Mouse (Mus musculus) lung, embryonic 16.5 days (tissue): Measurements from ENCODE around the gene Rflna. TPM values are rescaled to one million over a fixed set of nuclear protein-coding genes. Genes with fewer than 3 reads are reported as not detected.

ENCODE experiments used
- ATAC-seq: fragments of 200-750 bp; cut with Nextera tagmentation; 2 replicates; pipeline ENCODE4 v1.8.0; 2017; ENCODE audit warnings: low read depth, mild to moderate bottlenecking, moderate library complexity
- H3K27ac ChIP-seq: fragments of 300-500 bp; sonication (generic); 2 replicates; pipeline ENCODE4 v1.5.1; 2014; ENCODE audit warnings: mild to moderate bottlenecking, control low read depth, low read length
- H3K27me3 ChIP-seq: fragments of 300-500 bp; sonication (generic); 2 replicates; pipeline ENCODE4 v1.6.1; 2014; ENCODE audit warnings: low read depth, low read length, mixed read lengths; ENCODE audit not compliant: control insufficient read depth, insufficient read depth
- H3K36me3 ChIP-seq: fragments of 300-500 bp; sonication (generic); 2 replicates; pipeline ENCODE4 v1.6.1; 2014; ENCODE audit warnings: low read length; ENCODE audit not compliant: control insufficient read depth, insufficient read depth
- H3K4me1 ChIP-seq: fragments of 300-500 bp; sonication (generic); replicated peaks from 2 replicates; pipeline ENCODE4 v1.6.1; 2014; ENCODE audit warnings: low read length, mixed read lengths; ENCODE audit not compliant: control insufficient read depth, insufficient read depth
- H3K4me2 ChIP-seq: fragments of 300-500 bp; sonication (generic); 2 replicates; pipeline ENCODE4 v1.6.1; 2014; ENCODE audit warnings: low read depth, low read length, control low read depth
- H3K4me3 ChIP-seq: fragments of 300-500 bp; sonication (generic); 2 replicates; pipeline ENCODE4 v1.5.1; 2014; ENCODE audit warnings: mild to moderate bottlenecking, low read length, control low read depth
- H3K9ac ChIP-seq: fragments of 300-500 bp; sonication (generic); 2 replicates; pipeline ENCODE4 v1.6.1; 2014; ENCODE audit warnings: low read length, control low read depth
- H3K9me3 ChIP-seq: fragments of 300-500 bp; sonication (generic); 2 replicates; pipeline ENCODE4 v1.6.1; 2016; ENCODE audit warnings: low read length; ENCODE audit not compliant: control insufficient read depth
- WGBS: fragments of 180-500 bp; shearing (Covaris S2); extraction: QIAGEN DNeasy Blood & Tissue Kit; methylation state at CpG from one replicate; pipeline ENCODE4 v1.1.7; 2014; 5-methylcytosine and 5-hydroxymethylcytosine counted together
- polyA plus RNA-seq: library from polyadenylated mRNA; unstranded; fragments of >200 nt; fragmentation: Nextera tagmentation; extraction: Ambion mirVana; gene quantifications from 2 replicates; pipeline ENCODE4 v1.2.1, GENCODE M21; 2015

Rflna gene
- polyA plus RNA-seq, 1 experiment from 2014 or later: 6.7 TPM

DNA sequence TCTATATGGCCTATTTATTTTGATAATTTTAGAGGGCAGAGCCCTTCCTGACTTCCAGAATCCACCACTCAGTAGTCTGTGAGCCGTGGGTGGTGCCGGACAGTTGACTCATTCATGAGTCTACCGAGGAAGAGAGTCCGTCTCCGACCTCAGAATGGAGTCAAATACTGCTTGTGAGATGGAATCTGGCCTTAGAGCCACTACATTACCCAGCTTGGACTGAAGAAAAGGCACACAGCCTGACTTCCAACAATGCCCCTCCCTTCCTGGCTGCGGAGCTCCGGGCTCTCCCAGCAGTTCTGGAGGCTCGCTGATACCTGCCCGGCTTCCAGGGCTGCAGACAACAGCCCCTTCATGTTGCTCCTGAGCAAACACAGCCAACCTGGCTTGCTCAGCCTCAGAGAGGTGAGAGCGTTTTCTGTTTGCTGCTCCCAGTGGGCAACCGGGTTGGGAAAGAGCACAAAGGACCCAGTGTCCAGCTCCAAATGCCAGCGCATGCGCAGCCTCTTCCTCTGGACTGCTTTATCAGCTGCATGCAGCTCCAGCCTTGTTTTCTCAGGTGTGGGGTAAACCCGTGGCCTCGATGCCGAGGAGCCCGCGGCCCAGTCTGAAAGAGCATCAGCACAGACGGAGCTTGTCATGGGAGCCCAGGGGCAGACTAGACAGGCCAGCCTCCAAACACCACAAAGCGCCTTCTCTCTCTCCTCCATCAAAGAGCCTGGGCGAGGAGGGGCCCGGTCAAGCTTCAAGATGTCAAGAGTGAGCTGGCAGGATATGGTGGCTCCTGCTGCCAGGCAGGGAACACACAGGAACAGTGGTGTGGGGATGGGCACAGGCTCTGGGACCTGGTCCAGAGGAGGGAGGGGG, 39.0 kb upstream of the Rflna start:
- H3K4me2 ChIP-seq: peak overlapping the region; percentile 44
- peak; percentile 67 for ATAC-seq
- H3K36me3 ChIP-seq: no peaks in the 10 kb centered on the region; the same call in 1 of the 2 replicates
- peaks cover 42% of the 10 kb centered on the region for H3K4me1 ChIP-seq
- peaks cover 3% of the 10 kb centered on the region for H3K9me3 ChIP-seq
- no peaks in the 10 kb centered on the region for H3K27me3 ChIP-seq
- 22% methylated on average over 22 of the region's 22 CpGs for WGBS
- H3K9ac ChIP-seq: peak overlapping the region; percentile 32
- H3K27ac ChIP-seq: peak overlapping the region; percentile 87
- peak overlapping the region; percentile 22 for H3K4me3 ChIP-seq

DNA sequence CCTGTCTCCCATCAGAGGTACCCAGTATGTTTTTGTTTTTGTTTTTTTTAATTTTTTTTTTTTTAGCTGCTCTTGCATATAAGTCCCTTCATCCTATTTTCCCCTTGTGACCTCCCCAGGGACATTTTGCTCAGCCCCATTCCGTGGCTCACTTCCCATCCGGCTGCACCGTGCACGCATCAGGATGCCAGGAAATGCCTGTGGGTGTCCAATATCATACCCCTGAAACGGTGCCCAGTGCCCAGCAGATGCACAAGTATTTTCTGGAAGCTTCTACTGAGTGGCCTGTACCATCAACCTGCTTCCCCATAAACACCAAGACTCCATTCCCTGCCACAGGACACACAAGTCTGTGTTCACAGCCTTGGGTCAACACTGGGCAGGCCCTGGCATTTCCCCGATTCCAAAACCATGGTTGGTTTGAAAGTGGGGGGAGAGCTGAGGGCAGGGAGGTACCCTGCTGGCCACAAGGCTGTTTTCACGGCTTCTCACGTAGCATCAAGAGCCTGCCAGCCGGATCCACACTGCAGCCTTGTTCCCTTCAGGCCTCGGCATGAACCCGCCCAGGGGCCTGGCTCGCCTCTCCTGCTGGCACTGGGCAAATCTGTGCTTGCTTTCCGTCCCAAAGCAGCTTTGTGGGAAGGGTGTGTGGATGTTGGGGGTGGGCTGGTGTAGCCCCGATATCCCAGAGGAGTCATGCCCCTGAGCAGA, 36.2 kb upstream of the Rflna start:
- Histone ChIP-seq H3K4me2 (no peak overlapping the region), H3K27ac (no peak overlapping the region; the same call in 1 of the 2 replicates)
- WGBS: 67% methylated on average over 14 of the region's 14 CpGs

DNA sequence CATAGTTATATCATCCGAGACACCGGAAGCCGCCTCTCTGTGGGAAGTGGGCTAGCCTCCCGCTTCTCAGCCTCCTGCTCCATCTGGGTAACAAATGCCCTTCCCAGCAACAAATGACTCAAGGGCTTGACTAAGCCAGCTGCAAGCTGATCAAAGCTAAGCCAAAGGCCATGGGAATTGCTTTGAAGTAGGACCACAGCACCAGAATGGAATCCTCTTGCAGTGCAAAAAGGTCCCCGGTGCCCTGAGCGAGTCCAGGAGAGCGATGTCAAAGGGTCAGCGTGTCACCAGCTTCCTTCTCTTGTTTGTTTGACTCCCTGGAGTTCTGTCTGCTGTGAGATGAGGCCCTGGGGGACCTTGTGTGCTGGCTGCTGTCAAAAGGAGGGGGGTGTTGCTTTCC, 33.2 kb upstream of the Rflna start:
- H3K4me2 ChIP-seq: no peak overlapping the region
- H3K36me3 ChIP-seq: no peaks in the 10 kb centered on the region
- no peak for ATAC-seq
- H3K27ac ChIP-seq: no peak overlapping the region
- 0 out of 2 replicates have a peak, but pooled peaks cover 6% of the 10 kb centered on the region for H3K4me1 ChIP-seq
- no peak overlapping the region for H3K4me3 ChIP-seq
- no peaks in the 10 kb centered on the region for H3K9me3 ChIP-seq
- WGBS: 32% methylated on average over 8 of the region's 8 CpGs
- no peak overlapping the region for H3K9ac ChIP-seq
- no peaks in the 10 kb centered on the region for H3K27me3 ChIP-seq

More for the DNA sequence above, 36.2 kb upstream of the Rflna start:
- Histone ChIP-seq H3K27me3 (no peaks in the 10 kb centered on the region), H3K9me3 (no peaks in the 10 kb centered on the region), H3K9ac (0 out of 2 replicates have a peak overlapping the region, but pooled peaks have one; percentile 12), H3K4me1 (peaks cover 25% of the 10 kb centered on the region), H3K4me3 (no peak overlapping the region), H3K36me3 (no peaks in the 10 kb centered on the region)
- ATAC-seq: no peak

DNA sequence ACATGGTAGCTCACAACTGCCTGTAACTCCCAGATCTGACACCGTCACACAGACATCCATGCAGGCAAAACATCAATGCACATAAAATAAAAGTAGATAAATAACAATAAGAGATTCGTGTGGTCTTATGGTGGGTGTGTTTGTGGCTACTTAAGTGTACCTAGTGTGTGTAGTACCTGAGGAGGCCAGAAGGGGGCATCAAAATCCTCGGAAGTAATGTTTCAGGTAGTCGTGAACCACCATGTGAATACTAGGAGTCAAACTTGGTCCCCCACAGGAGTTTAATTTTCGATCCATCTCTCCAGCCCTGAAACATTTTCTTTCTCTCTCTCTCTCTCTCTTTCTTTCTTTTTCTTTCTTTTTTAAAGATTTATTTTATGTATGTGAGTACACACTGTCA, 16.8 kb upstream of the Rflna start:
- Histone ChIP-seq H3K9ac (no peak overlapping the region), H3K36me3 (no peaks in the 10 kb centered on the region), H3K4me1 (peaks cover 6% of the 10 kb centered on the region; the same call in 1 of the 2 replicates), H3K4me3 (no peak overlapping the region), H3K27ac (no peak overlapping the region), H3K9me3 (peaks cover 11% of the 10 kb centered on the region; the same call in 1 of the 2 replicates), H3K4me2 (no peak overlapping the region), H3K27me3 (no peaks in the 10 kb centered on the region)
- WGBS: 85% methylated on average over 5 of the region's 5 CpGs
- no peak for ATAC-seq

DNA sequence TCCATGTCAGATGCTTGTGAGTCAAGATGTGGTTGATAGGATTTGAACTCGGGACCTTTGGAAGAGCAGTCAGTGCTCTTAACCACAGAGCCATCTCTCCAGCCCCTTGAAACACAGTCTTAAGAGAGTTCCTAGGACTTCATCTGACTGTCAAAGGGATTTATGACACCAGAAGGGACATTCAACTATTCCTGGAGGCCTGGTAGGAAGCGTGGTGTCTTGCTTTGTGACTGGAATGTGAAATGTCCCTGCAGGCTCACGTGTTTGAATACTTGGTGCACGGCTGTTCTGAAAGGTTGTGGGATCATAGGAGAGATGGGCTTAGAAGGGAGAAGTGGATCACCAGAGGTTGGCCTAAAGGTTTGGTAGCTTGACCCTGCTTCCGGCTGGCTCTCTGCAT, 16.4 kb upstream of the Rflna start:
- Histone ChIP-seq H3K9ac (no peak overlapping the region), H3K4me1 (peaks cover 6% of the 10 kb centered on the region; the same call in 1 of the 2 replicates), H3K4me2 (no peak overlapping the region), H3K27ac (no peak overlapping the region), H3K27me3 (no peaks in the 10 kb centered on the region), H3K4me3 (no peak overlapping the region), H3K9me3 (peaks cover 11% of the 10 kb centered on the region; the same call in 1 of the 2 replicates), H3K36me3 (no peaks in the 10 kb centered on the region)
- no peak for ATAC-seq
- WGBS: 80% methylated on average over 5 of the region's 5 CpGs

DNA sequence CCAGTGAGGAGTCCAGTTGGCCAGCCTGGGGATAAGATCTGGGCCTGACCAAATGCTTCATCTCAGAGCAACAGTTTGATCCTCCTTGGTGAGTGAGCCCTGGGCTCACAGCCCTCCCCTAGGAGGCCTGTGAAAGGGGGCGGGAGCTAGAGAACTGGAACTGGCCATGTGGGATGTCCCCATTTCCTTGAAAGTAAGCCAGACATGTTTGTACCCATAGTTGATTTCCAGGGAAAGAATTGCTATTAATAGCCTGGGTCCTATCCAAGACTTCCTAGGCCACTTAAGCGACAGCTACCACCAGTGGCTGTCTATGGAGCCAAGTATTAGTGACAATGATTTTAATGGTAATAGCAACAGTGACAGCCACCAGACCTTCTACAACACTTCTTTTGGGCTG, 13.3 kb upstream of the Rflna start:
- Histone ChIP-seq H3K27ac (no peak overlapping the region), H3K36me3 (no peaks in the 10 kb centered on the region), H3K4me1 (peaks cover 17% of the 10 kb centered on the region; the same call in 1 of the 2 replicates), H3K4me2 (no peak overlapping the region), H3K4me3 (no peak overlapping the region), H3K27me3 (no peaks in the 10 kb centered on the region), H3K9ac (no peak overlapping the region), H3K9me3 (no peaks in the 10 kb centered on the region)
- 58% methylated on average over 2 of the region's 2 CpGs for WGBS
- ATAC-seq: peak; percentile 73

DNA sequence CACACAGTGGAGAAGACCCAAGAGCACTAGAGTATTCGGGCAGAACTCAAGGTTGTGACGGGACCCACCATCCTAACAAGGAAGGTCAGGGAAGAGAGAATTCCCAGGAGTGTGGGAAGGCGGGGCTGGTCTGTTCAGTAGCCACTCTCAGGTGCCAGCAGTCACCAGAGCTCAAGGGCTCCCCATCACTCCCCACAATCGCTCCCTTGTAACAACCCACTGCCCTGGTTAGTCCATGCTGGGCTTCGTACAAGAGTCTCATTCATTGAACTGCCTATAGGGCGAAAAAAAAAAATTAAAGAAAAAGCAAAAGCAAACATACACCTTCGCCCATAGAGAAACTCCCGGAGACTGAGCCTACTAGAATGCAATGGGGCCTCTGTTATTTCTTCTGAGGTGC, 10.7 kb upstream of the Rflna start:
- 60% methylated on average over 8 of the region's 8 CpGs for whole genome bisulfite sequencing
- no peak overlapping the region for H3K4me3 ChIP-seq
- no peak overlapping the region for H3K9ac ChIP-seq
- no peak overlapping the region for H3K4me2 ChIP-seq
- ATAC-seq: peak; percentile 55
- no peaks in the 10 kb centered on the region for H3K27me3 ChIP-seq
- H3K9me3 ChIP-seq: no peaks in the 10 kb centered on the region
- no peaks in the 10 kb centered on the region for H3K36me3 ChIP-seq
- H3K4me1 ChIP-seq: peaks cover 17% of the 10 kb centered on the region; the same call in 1 of the 2 replicates
- peak overlapping the region; percentile 79 for H3K27ac ChIP-seq

DNA sequence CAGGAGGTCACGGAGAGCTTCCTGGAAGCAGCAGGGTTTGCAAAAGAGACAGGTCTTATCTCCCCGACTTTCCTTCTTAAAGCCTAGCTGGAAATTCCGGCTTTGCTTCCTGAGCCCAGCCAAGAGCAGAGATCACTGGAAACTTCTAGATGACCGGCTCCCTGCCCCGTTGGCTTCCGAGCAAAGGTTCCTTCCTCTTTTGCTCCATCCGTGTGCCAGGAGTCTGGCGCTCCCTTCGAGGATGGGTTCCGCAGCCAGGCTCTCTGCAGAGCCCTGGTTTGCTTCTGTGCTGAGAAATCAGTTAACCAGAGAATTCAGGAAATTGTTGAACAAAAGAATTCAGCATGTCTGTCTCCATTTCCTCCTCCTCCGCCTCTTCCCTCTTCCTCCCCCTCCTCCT, 10.1 kb upstream of the Rflna start:
- Histone ChIP-seq H3K9me3 (no peaks in the 10 kb centered on the region), H3K9ac (no peak overlapping the region), H3K27ac (peak overlapping the region; percentile 79), H3K4me1 (peaks cover 17% of the 10 kb centered on the region; the same call in 1 of the 2 replicates), H3K4me3 (no peak overlapping the region), H3K4me2 (no peak overlapping the region), H3K27me3 (no peaks in the 10 kb centered on the region), H3K36me3 (no peaks in the 10 kb centered on the region)
- WGBS: 39% methylated on average over 11 of the region's 11 CpGs
- no peak for ATAC-seq

DNA sequence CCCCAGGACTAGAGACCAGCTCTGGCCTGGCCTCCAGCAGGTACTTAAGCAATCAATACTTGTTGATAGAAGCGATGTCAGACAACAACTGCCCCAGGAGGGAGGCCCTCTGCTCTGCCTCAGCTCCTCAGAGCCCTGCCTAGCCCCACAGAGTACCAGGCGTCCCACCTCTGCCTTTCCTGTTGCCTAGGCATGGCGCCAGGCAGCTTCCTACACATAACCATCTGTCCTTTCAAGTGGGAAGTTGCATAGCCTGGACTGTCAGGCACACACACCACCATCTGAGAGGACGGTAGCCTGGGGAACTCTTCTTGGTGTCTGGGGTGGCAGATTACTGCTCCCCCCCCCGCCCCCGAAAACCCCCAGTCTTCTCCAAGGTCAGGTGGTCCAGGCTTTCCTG, 6.2 kb upstream of the Rflna start:
- peak; percentile 34; the same call in 1 of the 2 replicates for ATAC-seq
- no peaks in the 10 kb centered on the region for H3K36me3 ChIP-seq
- WGBS: 55% methylated on average over 6 of the region's 6 CpGs

More for the DNA sequence above, 6.2 kb upstream of the Rflna start:
- Histone ChIP-seq H3K4me2 (no peak overlapping the region), H3K27ac (no peak overlapping the region), H3K4me3 (no peak overlapping the region), H3K9ac (no peak overlapping the region), H3K9me3 (no peaks in the 10 kb centered on the region), H3K4me1 (peaks cover 11% of the 10 kb centered on the region; the same call in 1 of the 2 replicates), H3K27me3 (no peaks in the 10 kb centered on the region)
